17 mouse cellular contexts compared by ENCODE assay signal in genomic region chr15:99400602-99401001, GRCm38 (mm10). TPM values are rescaled to one million over a fixed set of nuclear protein-coding genes. Genes with fewer than 3 reads are reported as not detected.
DNase-seq lines count a peak whose midpoint lies in the region; ATAC-seq lines count a peak whose summit lies in the region.
"Had no signal": no experiment of that assay in that cellular context is flagged by ENCODE, and none has a peak within 500 bp of the region (broad histone marks: within the 10 kb centered on the region; RNA-seq: fewer than 3 reads in every experiment).

No protein-coding gene starts in this region.

- H3K9ac ChIP-seq in heart, embryonic 15.5 days = no peak overlapping the region
- H3K9ac ChIP-seq in midbrain, embryonic 14.5 days (replicated peaks; ENCODE audit: low read length) = no peak overlapping the region
- H3K9ac ChIP-seq: forebrain, embryonic 15.5 days; lung, embryonic 14.5 days; midbrain, embryonic 13.5 days; stomach, embryonic 15.5 days had no signal

- H3K36me3 ChIP-seq in heart, embryonic 15.5 days = peaks cover 33% of the 10 kb centered on the region
- peaks cover 72% of the 10 kb centered on the region for H3K36me3 ChIP-seq in megakaryocyte, embryonic 14.5 days (replicated peaks; ENCODE audit: low read length)
- H3K36me3 ChIP-seq in midbrain, embryonic 14.5 days (ENCODE audit: control insufficient read depth, insufficient read depth, low read length) = peaks cover 35% of the 10 kb centered on the region

- DNase-seq in heart, adult 8-10 months (ENCODE audit: low spot score) = no peak
- DNase-seq in 3T3-L1 (ENCODE audit: low read depth, low spot score) (peak; percentile 81), NIH3T3 (ENCODE audit: low read depth) (peak; percentile 41)
- no peak for DNase-seq in midbrain, embryonic 14.5 days
- no peak for DNase-seq in embryo, embryonic 10 days (ENCODE audit: low spot score)
- no peak for DNase-seq in adrenal gland, postnatal 36 days
- DNase-seq: cerebellum, adult 18-20 months; gastrocnemius, postnatal 25 days; kidney, postnatal 14 days; lung, embryonic 14.5 days; thymus, postnatal 14 days had no signal

- no peak overlapping the region for H3K4me3 ChIP-seq in heart, embryonic 15.5 days
- H3K4me3 ChIP-seq in megakaryocyte, embryonic 14.5 days (replicated peaks) = peak overlapping the region; percentile 44
- no peak overlapping the region for H3K4me3 ChIP-seq in midbrain, embryonic 14.5 days (replicated peaks; ENCODE audit: low read depth, low read length)
- H3K4me3 ChIP-seq: forebrain, embryonic 15.5 days; heart, embryonic 12.5 days; midbrain, embryonic 13.5 days; stomach, embryonic 15.5 days had no signal

- no peaks in the 10 kb centered on the region for H3K27me3 ChIP-seq in heart, embryonic 15.5 days
- H3K27me3 ChIP-seq in megakaryocyte, embryonic 14.5 days (replicated peaks) = no peaks in the 10 kb centered on the region
- H3K27me3 ChIP-seq in midbrain, embryonic 14.5 days (ENCODE audit: control insufficient read depth, insufficient read depth, low read length) = no peaks in the 10 kb centered on the region
- H3K27me3 ChIP-seq: forebrain, embryonic 15.5 days; heart, embryonic 12.5 days; midbrain, embryonic 13.5 days; stomach, embryonic 15.5 days had no signal

- H3K9me3 ChIP-seq in heart, embryonic 15.5 days (replicated peaks) = no peaks in the 10 kb centered on the region
- no peaks in the 10 kb centered on the region for H3K9me3 ChIP-seq in megakaryocyte, embryonic 14.5 days
- H3K9me3 ChIP-seq in midbrain, embryonic 14.5 days (ENCODE audit: control insufficient read depth, low read length) = no peaks in the 10 kb centered on the region
- H3K9me3 ChIP-seq: forebrain, embryonic 15.5 days; heart, embryonic 12.5 days; midbrain, embryonic 13.5 days; stomach, embryonic 15.5 days had no signal

- no peak for ATAC-seq in heart, embryonic 15.5 days (replicated peaks; ENCODE audit: insufficient number of reproducible peaks, insufficient read depth, low FRiP score, low read depth)
- ATAC-seq in midbrain, embryonic 14.5 days (ENCODE audit: low FRiP score, low TSS enrichment) = no peak
- ATAC-seq: forebrain, embryonic 15.5 days; midbrain, embryonic 13.5 days had no signal

- no peak overlapping the region for H3K4me2 ChIP-seq in heart, embryonic 15.5 days
- H3K4me2 ChIP-seq in midbrain, embryonic 14.5 days (ENCODE audit: low read length) = no peak overlapping the region
- H3K4me2 ChIP-seq: forebrain, embryonic 15.5 days; heart, embryonic 12.5 days; lung, embryonic 14.5 days; midbrain, embryonic 13.5 days; stomach, embryonic 15.5 days had no signal

- 0 out of 2 replicates have a peak overlapping the region, but pooled peaks have one; percentile 3 for H3K27ac ChIP-seq in heart, embryonic 15.5 days
- no peak overlapping the region for H3K27ac ChIP-seq in midbrain, embryonic 14.5 days (replicated peaks; ENCODE audit: low read depth, low read length)
- H3K27ac ChIP-seq: forebrain, embryonic 15.5 days; midbrain, embryonic 13.5 days; stomach, embryonic 15.5 days had no signal

- whole genome bisulfite sequencing in heart, embryonic 15.5 days = 78% methylated on average over 6 of the region's 6 CpGs
- 91% methylated on average over 6 of the region's 6 CpGs for WGBS in midbrain, embryonic 14.5 days

- H3K4me1 ChIP-seq in heart, embryonic 15.5 days (replicated peaks) = peaks cover 41% of the 10 kb centered on the region
- peaks cover 92% of the 10 kb centered on the region for H3K4me1 ChIP-seq in megakaryocyte, embryonic 14.5 days
- peaks cover 13% of the 10 kb centered on the region for H3K4me1 ChIP-seq in midbrain, embryonic 14.5 days (ENCODE audit: control insufficient read depth, insufficient read depth, low read length)

RNA-seq across cellular contexts. Expression of gene Tmbim6, which starts 7.9 kb away (rescaled TPM):
- 221 and 295 TPM in 2 replicates for polyA plus RNA-seq in heart, embryonic 15.5 days (2015; fragmentation: Nextera tagmentation; extraction: Ambion mirVana)
- total RNA-seq in heart, adult 8-10 months (2022) = 100 to 1,000 TPM; 230 to 269 (median 248) TPM
- polyA plus RNA-seq in megakaryocyte, embryonic 14.5 days (2012; ENCODE audit: insufficient read depth, low replicate concordance) = 206 and 441 TPM in 2 replicates
- polyA plus RNA-seq in midbrain, embryonic 14.5 days (2014; fragmentation: Nextera tagmentation; extraction: Ambion mirVana) = 233 and 255 TPM in 2 replicates
- total RNA-seq in adrenal gland, postnatal 36 days (2021) = 100 to 1,000 TPM; 506 to 839 TPM

RNA-seq across cellular contexts. Expression of gene Fmnl3, which starts 30.3 kb away (rescaled TPM):
- polyA plus RNA-seq in heart, embryonic 15.5 days (2015; fragmentation: Nextera tagmentation; extraction: Ambion mirVana) = 14.0 and 17.8 TPM in 2 replicates
- 10 to 100 TPM; 13.2 to 17.9 (median 15.8) TPM for total RNA-seq in heart, adult 8-10 months (2022)
- polyA plus RNA-seq in megakaryocyte, embryonic 14.5 days (2012; ENCODE audit: insufficient read depth, low replicate concordance) = 4.4 and 6.8 TPM in 2 replicates
- 6.1 and 7.5 TPM in 2 replicates for polyA plus RNA-seq in midbrain, embryonic 14.5 days (2014; fragmentation: Nextera tagmentation; extraction: Ambion mirVana)
- 10 to 100 TPM; 17.3 to 22.1 TPM for total RNA-seq in adrenal gland, postnatal 36 days (2021)

RNA-seq across cellular contexts. Expression of gene Nckap5l, which starts 56.9 kb away (rescaled TPM):
- polyA plus RNA-seq in heart, embryonic 15.5 days (2015; fragmentation: Nextera tagmentation; extraction: Ambion mirVana) = 6.8 and 8.0 TPM in 2 replicates
- 1 to 10 TPM; 3.2 to 5.2 (median 4.4) TPM for total RNA-seq in heart, adult 8-10 months (2022)
- polyA plus RNA-seq in megakaryocyte, embryonic 14.5 days (2012; ENCODE audit: insufficient read depth, low replicate concordance) = 13.8 and 16.8 TPM in 2 replicates
- 16.8 and 17.6 TPM in 2 replicates for polyA plus RNA-seq in midbrain, embryonic 14.5 days (2014; fragmentation: Nextera tagmentation; extraction: Ambion mirVana)
- total RNA-seq in adrenal gland, postnatal 36 days (2021) = 10 to 100 TPM; 30.4 to 36.0 TPM

Comparison
In these comparisons a context has a peak if more than half of its experiments do, and no peak if none do; other contexts are left out.
1. DNase-seq: peak in 3T3-L1 (single experiment) and NIH3T3 (single experiment); none in heart, adult 8-10 months (single experiment), midbrain, embryonic 14.5 days (single experiment), embryo, embryonic 10 days (single experiment) and adrenal gland, postnatal 36 days (0 of 2).